Mouse (Mus musculus): ENCODE measurements around the gene Nlgn2. TPM values are rescaled to one million over a fixed set of nuclear protein-coding genes. Genes with fewer than 3 reads are reported as not detected.

Nlgn2 gene
- polyA plus RNA-seq, 1 experiment from 2014 or later, result 3.4 TPM

Small RNAs within 50 kb of the gene (microRNA-seq; reads per million reads assigned to microRNA genes)
- not detected for gene Mir6924 (ENCODE audit: borderline number of aligned reads)

Other genes with a start within 250 kb of the Nlgn2 start
- 76.2 and 79.5 TPM in 2 replicates for gene Atp1b2, start 231.8 kb downstream of the Nlgn2 start, polyA plus RNA-seq (2014; fragmentation: Nextera tagmentation; extraction: Ambion mirVana)
- gene Shbg, start 219.9 kb downstream of the Nlgn2 start, polyA plus RNA-seq (2014; fragmentation: Nextera tagmentation; extraction: Ambion mirVana), result 42.9 and 43.8 TPM in 2 replicates
- 16.7 and 18.0 TPM in 2 replicates for gene Sat2, start 215.8 kb downstream of the Nlgn2 start, polyA plus RNA-seq (2014; fragmentation: Nextera tagmentation; extraction: Ambion mirVana)
- gene Fxr2, start 204.8 kb downstream of the Nlgn2 start, polyA plus RNA-seq (2014; fragmentation: Nextera tagmentation; extraction: Ambion mirVana), result 22.8 and 26.2 TPM in 2 replicates
- gene Sox15, start 182.5 kb downstream of the Nlgn2 start, polyA plus RNA-seq (2014; fragmentation: Nextera tagmentation; extraction: Ambion mirVana), result not detected in 2 replicates
- gene Mpdu1, start 175.1 kb downstream of the Nlgn2 start, polyA plus RNA-seq (2014; fragmentation: Nextera tagmentation; extraction: Ambion mirVana), result 20.7 and 24.0 TPM in 2 replicates
- 21.0 and 22.0 TPM in 2 replicates for gene Cd68, start 171.6 kb downstream of the Nlgn2 start, polyA plus RNA-seq (2014; fragmentation: Nextera tagmentation; extraction: Ambion mirVana)
- gene Eif4a1, start 165.4 kb downstream of the Nlgn2 start, polyA plus RNA-seq (2014; fragmentation: Nextera tagmentation; extraction: Ambion mirVana), result 755 and 757 TPM in 2 replicates
- gene Senp3, start 155.7 kb downstream of the Nlgn2 start, polyA plus RNA-seq (2014; fragmentation: Nextera tagmentation; extraction: Ambion mirVana), result 75.4 and 79.1 TPM in 2 replicates
- gene Tnfsf13, start 152.0 kb downstream of the Nlgn2 start, polyA plus RNA-seq (2014; fragmentation: Nextera tagmentation; extraction: Ambion mirVana), result 0.37 TPM in 1 of 2 replicates, not detected in the other
- gene Tnfsf12, start 141.9 kb downstream of the Nlgn2 start, polyA plus RNA-seq (2014; fragmentation: Nextera tagmentation; extraction: Ambion mirVana), result 4.5 and 6.0 TPM in 2 replicates
- 1.7 and 2.6 TPM in 2 replicates for gene Tnfsfm13, start 141.7 kb downstream of the Nlgn2 start, polyA plus RNA-seq (2014; fragmentation: Nextera tagmentation; extraction: Ambion mirVana)
- gene Polr2a, start 79.1 kb downstream of the Nlgn2 start, polyA plus RNA-seq (2014; fragmentation: Nextera tagmentation; extraction: Ambion mirVana), result 46.1 and 48.9 TPM in 2 replicates
- gene Slc35g3, start 75.8 kb downstream of the Nlgn2 start, polyA plus RNA-seq (2014; fragmentation: Nextera tagmentation; extraction: Ambion mirVana), result not detected in 2 replicates
- gene Zbtb4, start 71.9 kb downstream of the Nlgn2 start, polyA plus RNA-seq (2014; fragmentation: Nextera tagmentation; extraction: Ambion mirVana), result 0.90 and 1.0 TPM in 2 replicates
- gene Chrnb1, start 41.8 kb downstream of the Nlgn2 start, polyA plus RNA-seq (2014; fragmentation: Nextera tagmentation; extraction: Ambion mirVana), result 1.3 and 1.4 TPM in 2 replicates
- gene Fgf11, start 35.9 kb downstream of the Nlgn2 start, polyA plus RNA-seq (2014; fragmentation: Nextera tagmentation; extraction: Ambion mirVana), result 1.2 TPM in 2 replicates
- 0.96 and 1.2 TPM in 2 replicates for gene Tmem102, start 32.2 kb downstream of the Nlgn2 start, polyA plus RNA-seq (2014; fragmentation: Nextera tagmentation; extraction: Ambion mirVana)
- not detected in 2 replicates for gene Gm39566, start 22.5 kb downstream of the Nlgn2 start, polyA plus RNA-seq (2014; fragmentation: Nextera tagmentation; extraction: Ambion mirVana)
- gene Spem2, start 19.3 kb downstream of the Nlgn2 start, polyA plus RNA-seq (2014; fragmentation: Nextera tagmentation; extraction: Ambion mirVana), result not detected in 2 replicates
- gene Spem1, start 15.6 kb downstream of the Nlgn2 start, polyA plus RNA-seq (2014; fragmentation: Nextera tagmentation; extraction: Ambion mirVana), result not detected in 2 replicates
- gene Tmem256, start 730 bp upstream of the Nlgn2 start, polyA plus RNA-seq (2014; fragmentation: Nextera tagmentation; extraction: Ambion mirVana), result 336 and 370 TPM in 2 replicates
- gene Plscr3, start 8.6 kb upstream of the Nlgn2 start, polyA plus RNA-seq (2014; fragmentation: Nextera tagmentation; extraction: Ambion mirVana), result 63.5 and 70.1 TPM in 2 replicates
- 0.57 and 0.62 TPM in 2 replicates for gene Tnk1, start 20.9 kb upstream of the Nlgn2 start, polyA plus RNA-seq (2014; fragmentation: Nextera tagmentation; extraction: Ambion mirVana)
- gene Tmem95, start 40.2 kb upstream of the Nlgn2 start, polyA plus RNA-seq (2014; fragmentation: Nextera tagmentation; extraction: Ambion mirVana), result not detected in 2 replicates
- 2.3 and 3.6 TPM in 2 replicates for gene Kctd11, start 43.6 kb upstream of the Nlgn2 start, polyA plus RNA-seq (2014; fragmentation: Nextera tagmentation; extraction: Ambion mirVana)
- 8.6 and 8.7 TPM in 2 replicates for gene Acap1, start 57.8 kb upstream of the Nlgn2 start, polyA plus RNA-seq (2014; fragmentation: Nextera tagmentation; extraction: Ambion mirVana)
- gene 2810408A11Rik, start 63.2 kb upstream of the Nlgn2 start, polyA plus RNA-seq (2014; fragmentation: Nextera tagmentation; extraction: Ambion mirVana), result 3.2 and 4.0 TPM in 2 replicates
- gene Neurl4, start 63.3 kb upstream of the Nlgn2 start, polyA plus RNA-seq (2014; fragmentation: Nextera tagmentation; extraction: Ambion mirVana), result 9.5 and 10.5 TPM in 2 replicates
- gene Gps2, start 76.1 kb upstream of the Nlgn2 start, polyA plus RNA-seq (2014; fragmentation: Nextera tagmentation; extraction: Ambion mirVana), result 121 and 130 TPM in 2 replicates
- 2,995 and 3,090 TPM in 2 replicates for gene Eif5a, start 84.2 kb upstream of the Nlgn2 start, polyA plus RNA-seq (2014; fragmentation: Nextera tagmentation; extraction: Ambion mirVana)
- gene Ybx2, start 98.0 kb upstream of the Nlgn2 start, polyA plus RNA-seq (2014; fragmentation: Nextera tagmentation; extraction: Ambion mirVana), result 1.3 and 1.7 TPM in 2 replicates
- gene Slc2a4, start 110.4 kb upstream of the Nlgn2 start, polyA plus RNA-seq (2014; fragmentation: Nextera tagmentation; extraction: Ambion mirVana), result 7.0 and 8.3 TPM in 2 replicates
- 4.0 and 5.1 TPM in 2 replicates for gene Cldn7, start 127.0 kb upstream of the Nlgn2 start, polyA plus RNA-seq (2014; fragmentation: Nextera tagmentation; extraction: Ambion mirVana)
- gene Ctdnep1, start 143.4 kb upstream of the Nlgn2 start, polyA plus RNA-seq (2014; fragmentation: Nextera tagmentation; extraction: Ambion mirVana), result 20.8 and 24.0 TPM in 2 replicates
- gene Elp5, start 144.7 kb upstream of the Nlgn2 start, polyA plus RNA-seq (2014; fragmentation: Nextera tagmentation; extraction: Ambion mirVana), result 131 and 146 TPM in 2 replicates
- gene Gabarap, start 153.4 kb upstream of the Nlgn2 start, polyA plus RNA-seq (2014; fragmentation: Nextera tagmentation; extraction: Ambion mirVana), result 302 and 311 TPM in 2 replicates
- gene Phf23, start 158.0 kb upstream of the Nlgn2 start, polyA plus RNA-seq (2014; fragmentation: Nextera tagmentation; extraction: Ambion mirVana), result 33.2 and 36.6 TPM in 2 replicates
- 22.1 and 23.3 TPM in 2 replicates for gene Dvl2, start 162.8 kb upstream of the Nlgn2 start, polyA plus RNA-seq (2014; fragmentation: Nextera tagmentation; extraction: Ambion mirVana)
- gene Acadvl, start 177.6 kb upstream of the Nlgn2 start, polyA plus RNA-seq (2014; fragmentation: Nextera tagmentation; extraction: Ambion mirVana), result 85.7 and 89.7 TPM in 2 replicates
- 9.3 and 9.4 TPM in 2 replicates for gene Dlg4, start 179.2 kb upstream of the Nlgn2 start, polyA plus RNA-seq (2014; fragmentation: Nextera tagmentation; extraction: Ambion mirVana)
- gene Asgr1, start 216.3 kb upstream of the Nlgn2 start, polyA plus RNA-seq (2014; fragmentation: Nextera tagmentation; extraction: Ambion mirVana), result 0.40 and 0.66 TPM in 2 replicates

Measured in liver, embryonic 11.5 days (tissue).